Mouse (Mus musculus) megakaryocyte-erythroid progenitor cell, adult 5 weeks (primary cell): ENCODE data around the gene Gm6377. TPM values are rescaled to one million over a fixed set of nuclear protein-coding genes. Genes with fewer than 3 reads are reported as not detected.

Source experiments
- polyA plus RNA-seq: library from polyadenylated mRNA; stranded (reverse); fragments of >175 nt; gene quantifications from 2 replicates; pipeline ENCODE4 v1.2.3, GENCODE M21; 2012

Gene Gm6377
- polyA plus RNA-seq, result 0.19 TPM in 1 of 2 replicates, not detected in the other

GRCm38 (mm10) chrX:109196468-109196867 lies at the start of gene Gm6377:
Gene Gm6377, plus strand, starts transcription at chrX:109196756.

Other genes with a start within 250 kb of the Gm6377 start
- gene Hmgn5, start 183.4 kb upstream of the Gm6377 start, polyA plus RNA-seq, result 16.7 and 40.2 TPM in 2 replicates
- 4.7 and 5.7 TPM in 2 replicates for gene Sh3bgrl, start 101.4 kb upstream of the Gm6377 start, polyA plus RNA-seq